Mouse (Mus musculus): ENCODE measurements around the gene Egln2. TPM values are rescaled to one million over a fixed set of nuclear protein-coding genes. Genes with fewer than 3 reads are reported as not detected.
A peak's percentile ranks its signal among the peaks of the same experiment; 100 is the strongest.

The Egln2 gene
- polyA plus RNA-seq, 1 experiment from 2014 or later: 64.4 TPM

GRCm38 (mm10) chr7:27124969-27125368 lies 41.6 kb downstream of the Egln2 start:
- no peak for ATAC-seq (replicated peaks; ENCODE audit: low FRiP score, low read depth)

GRCm38 (mm10) chr7:27124305-27124832 lies 42.2 kb downstream of the Egln2 start:
- ATAC-seq (replicated peaks; ENCODE audit: low FRiP score, low read depth) (no peak), DNase-seq (ENCODE audit: low spot score) (no peak)
- 71% methylated on average over 5 of the region's 5 CpGs for WGBS
- no peaks in the 10 kb centered on the region for H3K9me3 ChIP-seq (replicated peaks; ENCODE audit: low read length)
- H3K4me3 ChIP-seq (replicated peaks; ENCODE audit: low read depth, low read length): no peak overlapping the region
- no peaks in the 10 kb centered on the region for H3K4me1 ChIP-seq (replicated peaks; ENCODE audit: insufficient read depth, low read length)
- H3K9ac ChIP-seq (ENCODE audit: low read depth, low read length): no peak overlapping the region
- H3K4me2 ChIP-seq (ENCODE audit: low read length): no peak overlapping the region
- H3K27me3 ChIP-seq (ENCODE audit: insufficient read depth, low read length): no peaks in the 10 kb centered on the region
- H3K36me3 ChIP-seq (ENCODE audit: insufficient read depth, low read length): no peaks in the 10 kb centered on the region
- no peak overlapping the region for H3K27ac ChIP-seq
- TF ChIP-seq CTCF (IDR thresholded peaks at IDR 0.05; ENCODE audit: low read depth): no peak

More at GRCm38 (mm10) chr7:27124969-27125368, 41.6 kb downstream of the Egln2 start:
- H3K9me3 ChIP-seq (replicated peaks; ENCODE audit: low read length): no peaks in the 10 kb centered on the region
- no peak for TF ChIP-seq CTCF (IDR thresholded peaks at IDR 0.05; ENCODE audit: low read depth)
- H3K27ac ChIP-seq: no peak overlapping the region
- no peaks in the 10 kb centered on the region for H3K36me3 ChIP-seq (ENCODE audit: insufficient read depth, low read length)
- 81% methylated on average over 4 of the region's 4 CpGs for WGBS
- no peaks in the 10 kb centered on the region for H3K27me3 ChIP-seq (ENCODE audit: insufficient read depth, low read length)
- H3K4me3 ChIP-seq (replicated peaks; ENCODE audit: low read depth, low read length): no peak overlapping the region
- H3K9ac ChIP-seq (ENCODE audit: low read depth, low read length): no peak overlapping the region
- no peak overlapping the region for H3K4me2 ChIP-seq (ENCODE audit: low read length)
- H3K4me1 ChIP-seq (replicated peaks; ENCODE audit: insufficient read depth, low read length): no peaks in the 10 kb centered on the region
- no peak for DNase-seq (ENCODE audit: low spot score)

- no peak within 1 kb of the TSS for H3K4me3 ChIP-seq (replicated peaks; ENCODE audit: low read depth, low read length)
- ATAC-seq (replicated peaks; ENCODE audit: low FRiP score, low read depth): no peak
- no peaks in the 10 kb centered on the region for H3K4me1 ChIP-seq (replicated peaks; ENCODE audit: insufficient read depth, low read length)
- no peak for TF ChIP-seq CTCF (IDR thresholded peaks at IDR 0.05; ENCODE audit: low read depth)
- H3K9ac ChIP-seq (ENCODE audit: low read depth, low read length): no peak within 1 kb of the TSS
- DNase-seq (ENCODE audit: low spot score): no peak
- H3K36me3 ChIP-seq (ENCODE audit: insufficient read depth, low read length): no peaks in the 10 kb centered on the region
- H3K27me3 ChIP-seq (ENCODE audit: insufficient read depth, low read length): no peaks in the 10 kb centered on the region
- no peak within 1 kb of the TSS for H3K27ac ChIP-seq
- H3K9me3 ChIP-seq (replicated peaks; ENCODE audit: low read length): no peaks in the 10 kb centered on the region
- no peak within 1 kb of the TSS for H3K4me2 ChIP-seq (ENCODE audit: low read length)
Measured at GRCm38 (mm10) chr7:27119676-27120075, 46.9 kb downstream of the Egln2 start, which contains the start of gene Cyp2f2. Gene Cyp2f2, plus strand, starts transcription at chr7:27119909.

- peak; percentile 40 for DNase-seq (ENCODE audit: low spot score)
- Histone ChIP-seq H3K4me2 (ENCODE audit: low read length) (no peak overlapping the region), H3K9me3 (replicated peaks; ENCODE audit: low read length) (no peaks in the 10 kb centered on the region), H3K4me1 (replicated peaks; ENCODE audit: insufficient read depth, low read length) (no peaks in the 10 kb centered on the region), H3K4me3 (replicated peaks; ENCODE audit: low read depth, low read length) (no peak overlapping the region), H3K36me3 (ENCODE audit: insufficient read depth, low read length) (no peaks in the 10 kb centered on the region), H3K9ac (ENCODE audit: low read depth, low read length) (no peak overlapping the region), H3K27ac (no peak overlapping the region), H3K27me3 (ENCODE audit: insufficient read depth, low read length) (no peaks in the 10 kb centered on the region)
- WGBS: 57% methylated on average over 4 of the region's 4 CpGs
- ATAC-seq (replicated peaks; ENCODE audit: low FRiP score, low read depth): no peak; the same call in 1 of the 2 replicates
- TF ChIP-seq CTCF (IDR thresholded peaks at IDR 0.05; ENCODE audit: low read depth): no peak
Measured at GRCm38 (mm10) chr7:27118033-27118511, 48.5 kb downstream of the Egln2 start.

- ATAC-seq (replicated peaks; ENCODE audit: low FRiP score, low read depth) (no peak), DNase-seq (ENCODE audit: low spot score) (no peak)
- WGBS: 63% methylated on average over 3 of the region's 3 CpGs
- Histone ChIP-seq H3K27ac (no peak overlapping the region), H3K4me2 (ENCODE audit: low read length) (no peak overlapping the region), H3K9me3 (replicated peaks; ENCODE audit: low read length) (no peaks in the 10 kb centered on the region), H3K27me3 (ENCODE audit: insufficient read depth, low read length) (no peaks in the 10 kb centered on the region), H3K4me3 (replicated peaks; ENCODE audit: low read depth, low read length) (no peak overlapping the region), H3K36me3 (ENCODE audit: insufficient read depth, low read length) (no peaks in the 10 kb centered on the region), H3K9ac (ENCODE audit: low read depth, low read length) (no peak overlapping the region), H3K4me1 (replicated peaks; ENCODE audit: insufficient read depth, low read length) (no peaks in the 10 kb centered on the region)
- no peak for TF ChIP-seq CTCF (IDR thresholded peaks at IDR 0.05; ENCODE audit: low read depth)
Measured at GRCm38 (mm10) chr7:27111987-27112386, 54.6 kb downstream of the Egln2 start.

GRCm38 (mm10) chr7:27111038-27111437 lies 55.6 kb downstream of the Egln2 start:
- no peak overlapping the region for H3K4me2 ChIP-seq (ENCODE audit: low read length)
- ATAC-seq (replicated peaks; ENCODE audit: low FRiP score, low read depth): no peak
- WGBS: 97% methylated on average over 1 of the region's 1 CpGs
- H3K27me3 ChIP-seq (ENCODE audit: insufficient read depth, low read length): no peaks in the 10 kb centered on the region
- H3K4me3 ChIP-seq (replicated peaks; ENCODE audit: low read depth, low read length): no peak overlapping the region
- H3K36me3 ChIP-seq (ENCODE audit: insufficient read depth, low read length): no peaks in the 10 kb centered on the region
- no peaks in the 10 kb centered on the region for H3K9me3 ChIP-seq (replicated peaks; ENCODE audit: low read length)
- H3K4me1 ChIP-seq (replicated peaks; ENCODE audit: insufficient read depth, low read length): no peaks in the 10 kb centered on the region
- H3K27ac ChIP-seq: no peak overlapping the region
- no peak for DNase-seq (ENCODE audit: low spot score)
- H3K9ac ChIP-seq (ENCODE audit: low read depth, low read length): no peak overlapping the region
- TF ChIP-seq CTCF (IDR thresholded peaks at IDR 0.05; ENCODE audit: low read depth): no peak

GRCm38 (mm10) chr7:27110327-27110726 lies 56.3 kb downstream of the Egln2 start:
- no peak overlapping the region for H3K4me3 ChIP-seq (replicated peaks; ENCODE audit: low read depth, low read length)
- no peaks in the 10 kb centered on the region for H3K36me3 ChIP-seq (ENCODE audit: insufficient read depth, low read length)
- H3K27me3 ChIP-seq (ENCODE audit: insufficient read depth, low read length): no peaks in the 10 kb centered on the region
- H3K4me1 ChIP-seq (replicated peaks; ENCODE audit: insufficient read depth, low read length): no peaks in the 10 kb centered on the region
- H3K27ac ChIP-seq: no peak overlapping the region
- no peak overlapping the region for H3K4me2 ChIP-seq (ENCODE audit: low read length)
- ATAC-seq (replicated peaks; ENCODE audit: low FRiP score, low read depth) (no peak), DNase-seq (ENCODE audit: low spot score) (no peak)
- H3K9ac ChIP-seq (ENCODE audit: low read depth, low read length): no peak overlapping the region
- no peaks in the 10 kb centered on the region for H3K9me3 ChIP-seq (replicated peaks; ENCODE audit: low read length)
- no peak for TF ChIP-seq CTCF (IDR thresholded peaks at IDR 0.05; ENCODE audit: low read depth)

MicroRNAs encoded within 50 kb of the gene (microRNA counts, 519-probe panel; counts per million panel counts)
- 330 counts per million, percentile 68 among the panel's probes with 10 or more counts for microRNA mmu-miR-1191

Small RNA genes within 50 kb of the gene (microRNA-seq; reads per million reads assigned to microRNA genes)
- gene Mir1191: not detected
- gene Mir3101: not detected

Other genes with a start within 250 kb of the Egln2 start
- not detected in 2 replicates for gene Cyp2a22, start 227.4 kb downstream of the Egln2 start, polyA plus RNA-seq (2015; fragmentation: Nextera tagmentation; extraction: Ambion mirVana)
- gene Cyp2a12, start 137.7 kb downstream of the Egln2 start, polyA plus RNA-seq (2015; fragmentation: Nextera tagmentation; extraction: Ambion mirVana): not detected in 2 replicates
- 0.29 TPM in 1 of 2 replicates, not detected in the other for gene Cyp2f2, start 46.9 kb downstream of the Egln2 start, polyA plus RNA-seq (2015; fragmentation: Nextera tagmentation; extraction: Ambion mirVana)
- not detected in 2 replicates for gene Cyp2t4, start 13.1 kb downstream of the Egln2 start, polyA plus RNA-seq (2015; fragmentation: Nextera tagmentation; extraction: Ambion mirVana)
- 74.0 and 75.0 TPM in 2 replicates for gene Rab4b, start 12.1 kb upstream of the Egln2 start, polyA plus RNA-seq (2015; fragmentation: Nextera tagmentation; extraction: Ambion mirVana)
- 0.30 and 0.54 TPM in 2 replicates for gene Gm21983, start 14.3 kb upstream of the Egln2 start, polyA plus RNA-seq (2015; fragmentation: Nextera tagmentation; extraction: Ambion mirVana)
- gene Mia, start 14.4 kb upstream of the Egln2 start, polyA plus RNA-seq (2015; fragmentation: Nextera tagmentation; extraction: Ambion mirVana): 17.6 and 23.5 TPM in 2 replicates
- 2.2 and 3.1 TPM in 2 replicates for gene BC024978, start 29.0 kb upstream of the Egln2 start, polyA plus RNA-seq (2015; fragmentation: Nextera tagmentation; extraction: Ambion mirVana)
- gene Snrpa, start 29.5 kb upstream of the Egln2 start, polyA plus RNA-seq (2015; fragmentation: Nextera tagmentation; extraction: Ambion mirVana): 160 and 174 TPM in 2 replicates
- 3.4 and 3.6 TPM in 2 replicates for gene Itpkc, start 61.9 kb upstream of the Egln2 start, polyA plus RNA-seq (2015; fragmentation: Nextera tagmentation; extraction: Ambion mirVana)
- gene Coq8b, start 66.2 kb upstream of the Egln2 start, polyA plus RNA-seq (2015; fragmentation: Nextera tagmentation; extraction: Ambion mirVana): 20.8 and 22.0 TPM in 2 replicates
- 12.6 and 13.0 TPM in 2 replicates for gene Numbl, start 91.6 kb upstream of the Egln2 start, polyA plus RNA-seq (2015; fragmentation: Nextera tagmentation; extraction: Ambion mirVana)
- gene Ltbp4, start 170.9 kb upstream of the Egln2 start, polyA plus RNA-seq (2015; fragmentation: Nextera tagmentation; extraction: Ambion mirVana): 41.7 and 43.8 TPM in 2 replicates
- gene Shkbp1, start 189.2 kb upstream of the Egln2 start, polyA plus RNA-seq (2015; fragmentation: Nextera tagmentation; extraction: Ambion mirVana): 34.1 and 40.2 TPM in 2 replicates
- gene Gm20479, start 190.6 kb upstream of the Egln2 start, polyA plus RNA-seq (2015; fragmentation: Nextera tagmentation; extraction: Ambion mirVana): 0.57 TPM in 1 of 2 replicates, not detected in the other